Mouse (Mus musculus): Measurements from ENCODE around the gene Glra3.
A peak's percentile ranks its signal among the peaks of the same experiment; 100 is the strongest.

Glra3 gene

GRCm38 (mm10) chr8:55939870-55940525 lies at the start of gene Glra3:
Glra3 (plus strand) TSS chr8:55940460.
- peak; percentile 1 for DNase-seq (ENCODE audit: extremely low read depth, insufficient read length, low spot score)

DNA sequence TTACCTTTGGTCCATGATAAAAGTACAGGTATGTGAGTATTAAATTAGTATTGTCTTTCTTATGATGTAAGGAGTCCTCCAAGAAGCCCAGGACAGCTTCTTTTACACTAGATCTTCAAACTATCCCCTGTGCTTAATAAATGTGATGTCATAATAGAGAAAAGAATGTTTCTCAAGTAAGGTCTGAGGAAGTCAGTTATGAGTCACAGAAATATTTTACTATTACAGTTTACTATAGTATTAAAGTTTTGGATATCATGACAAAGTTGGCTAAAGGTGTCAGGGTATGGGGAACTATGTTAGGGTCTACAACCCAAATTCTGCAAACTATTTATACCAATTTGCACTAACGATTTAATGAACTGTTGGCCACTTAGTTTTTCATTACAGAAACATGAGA lies 33.4 kb upstream of the Glra3 start, which contains the start of gene Adam29:
Gene Adam29 (minus strand): TSS at position 101 of the 400 bp plus-strand sequence.
- no peak for DNase-seq (ENCODE audit: extremely low read depth, insufficient read length, low spot score)

DNA sequence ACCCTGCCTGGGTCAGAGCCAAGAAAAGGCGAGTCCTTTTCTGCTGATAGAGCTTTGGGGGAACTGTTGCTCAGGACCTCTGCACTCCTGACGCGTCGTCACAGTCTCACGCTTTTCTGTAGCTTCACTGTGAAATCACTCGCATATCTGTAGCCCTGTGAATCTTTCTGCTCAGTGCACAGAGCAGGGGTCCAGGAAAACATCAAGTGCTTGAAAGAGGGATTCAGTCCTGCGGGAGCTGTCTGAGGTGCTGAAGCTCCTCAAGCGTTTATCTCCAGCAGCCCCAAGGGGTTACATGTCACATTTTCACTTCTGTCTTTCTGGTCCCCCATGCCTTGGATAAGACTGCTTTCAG lies 243 bp downstream of the Glra3 start:
- DNase-seq (ENCODE audit: extremely low read depth, insufficient read length, low spot score) = no peak

GRCm38 (mm10) chr8:55964759-55965320 lies 24.6 kb downstream of the Glra3 start:
- no peak for DNase-seq (ENCODE audit: extremely low read depth, insufficient read length, low spot score)

DNA sequence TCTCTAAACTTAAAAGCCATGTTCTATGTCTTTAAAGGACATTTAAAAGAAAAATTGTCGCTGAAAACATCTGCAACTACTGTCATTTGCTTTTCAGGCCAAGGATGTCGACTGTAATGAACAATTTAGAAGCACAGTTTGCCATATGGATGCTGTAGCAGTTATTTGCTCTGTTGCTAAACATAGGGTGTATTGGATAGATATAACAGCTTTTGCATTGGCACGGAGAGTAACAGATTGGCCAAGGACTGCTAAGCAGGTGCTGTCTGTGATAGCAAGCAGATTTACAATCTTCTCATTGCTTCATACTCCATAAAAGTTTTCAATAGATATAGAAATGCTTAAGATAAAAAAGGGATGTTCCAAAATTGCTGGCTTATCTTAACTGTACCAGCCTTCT lies 57.6 kb downstream of the Glra3 start:
- no peak for DNase-seq (ENCODE audit: extremely low read depth, insufficient read length, low spot score)

- DNase-seq (ENCODE audit: extremely low read depth, insufficient read length, low spot score) = no peak
Observed at GRCm38 (mm10) chr8:56054324-56054723, 114.1 kb downstream of the Glra3 start.

GRCm38 (mm10) chr8:56063081-56063480 lies 122.8 kb downstream of the Glra3 start:
- no peak for DNase-seq (ENCODE audit: extremely low read depth, insufficient read length, low spot score)

GRCm38 (mm10) chr8:56070486-56071254 lies 130.4 kb downstream of the Glra3 start:
- DNase-seq (ENCODE audit: extremely low read depth, insufficient read length, low spot score) = no peak

DNA sequence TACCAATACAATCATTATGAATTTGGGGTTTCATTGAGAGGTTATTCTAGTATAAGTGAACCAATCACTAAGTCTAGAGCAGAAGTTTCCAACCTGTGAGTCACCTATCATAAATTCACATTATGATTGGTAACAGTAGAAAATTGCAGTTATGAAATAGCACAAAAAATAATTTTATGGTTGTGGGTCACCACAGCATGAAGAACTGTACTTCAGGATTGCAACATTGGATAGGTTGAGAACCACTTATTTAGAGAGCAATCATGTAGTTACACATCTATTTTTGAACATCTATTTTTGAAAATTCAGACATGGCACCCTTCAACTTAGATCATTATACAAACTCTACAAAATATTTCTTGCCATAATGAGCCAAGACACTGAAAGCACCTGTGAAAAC lies 143.4 kb downstream of the Glra3 start:
- DNase-seq (ENCODE audit: extremely low read depth, insufficient read length, low spot score) = no peak

DNA sequence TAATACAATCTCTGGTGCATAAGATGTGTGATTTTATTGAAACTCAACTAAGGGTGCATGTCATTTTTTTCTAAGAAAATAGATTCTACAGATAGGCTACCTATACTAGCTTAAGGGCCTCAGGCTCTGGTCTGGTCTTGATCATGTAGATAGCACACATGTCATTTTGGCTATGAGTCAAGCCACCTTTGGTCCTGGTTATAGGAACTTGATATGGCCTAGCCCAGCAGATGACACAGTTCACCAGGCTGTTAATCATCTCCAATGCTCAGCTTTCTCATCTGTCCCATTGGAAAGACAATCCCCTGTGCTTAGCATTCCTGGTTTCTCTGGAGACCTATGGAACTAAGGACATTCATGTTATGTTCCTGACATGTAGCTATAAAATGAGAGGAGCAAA lies 154.1 kb downstream of the Glra3 start:
- DNase-seq (ENCODE audit: extremely low read depth, insufficient read length, low spot score) = no peak

- no peak for DNase-seq (ENCODE audit: extremely low read depth, insufficient read length, low spot score)
Observed at GRCm38 (mm10) chr8:56110296-56110695, 170.0 kb downstream of the Glra3 start.

DNA sequence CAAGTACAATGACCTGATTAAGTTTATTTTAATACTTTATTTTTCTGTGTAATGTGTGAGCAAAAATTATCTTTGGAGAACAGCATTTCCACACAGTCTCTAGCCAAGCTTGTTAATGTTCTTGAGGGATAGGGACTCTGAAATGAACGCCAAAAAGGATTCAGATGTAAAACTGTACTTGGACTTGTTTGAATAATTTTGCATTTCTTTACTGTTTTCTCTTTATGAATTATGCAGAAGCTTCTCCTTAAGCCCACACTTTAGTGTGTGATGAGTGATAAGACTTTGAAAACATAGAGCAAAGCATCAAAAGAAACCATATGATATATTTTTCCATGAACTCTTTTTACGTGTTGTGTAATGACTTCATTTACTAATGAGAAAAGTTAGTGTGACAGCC lies 189.1 kb downstream of the Glra3 start:
- no peak for DNase-seq (ENCODE audit: extremely low read depth, insufficient read length, low spot score)

GRCm38 (mm10) chr8:56150697-56151096 lies 210.4 kb downstream of the Glra3 start:
- DNase-seq (ENCODE audit: extremely low read depth, insufficient read length, low spot score) = no peak

GRCm38 (mm10) chr8:56151574-56151973 lies 211.3 kb downstream of the Glra3 start:
- no peak for DNase-seq (ENCODE audit: extremely low read depth, insufficient read length, low spot score)

GRCm38 (mm10) chr8:56158966-56159365 lies 218.7 kb downstream of the Glra3 start:
- no peak for DNase-seq (ENCODE audit: extremely low read depth, insufficient read length, low spot score)

Data from 3134 (cell line).